Mouse (Mus musculus) spleen, adult 2 months (tissue): ENCODE measurements around the gene Pold1. TPM values are rescaled to one million over a fixed set of nuclear protein-coding genes. Genes with fewer than 3 reads are reported as not detected.

Experiments used
- DNase-seq, 2 experiments: peaks; one replicate each; pipeline versions ENCODE4 v3.0.0 to v3.0.0-alpha.2; 2012 to 2021; ENCODE audit warnings: low spot score in 2 of 2, low read depth in 1 of 2
- H3K27ac ChIP-seq: fragments of 200-500 bp; 2 replicates; pipeline ENCODE4 v1.5.1; 2012; ENCODE audit warnings: low read length, inconsistent platforms; ENCODE audit not compliant: insufficient read depth
- H3K27me3 ChIP-seq: fragments of 200-500 bp; 2 replicates; pipeline ENCODE4 v1.6.1; 2012; ENCODE audit warnings: mild to moderate bottlenecking, moderate library complexity, low read length, inconsistent platforms; ENCODE audit not compliant: control insufficient read depth, insufficient read depth
- H3K36me3 ChIP-seq: fragments of 200-500 bp; 2 replicates; pipeline ENCODE4 v1.6.1; 2012; ENCODE audit warnings: mild to moderate bottlenecking, low read length, inconsistent platforms; ENCODE audit not compliant: control insufficient read depth, insufficient read depth
- H3K4me1 ChIP-seq: fragments of 200-500 bp; 2 replicates; pipeline ENCODE4 v1.6.1; 2011; ENCODE audit warnings: inconsistent platforms; ENCODE audit not compliant: control insufficient read depth, insufficient read depth, insufficient read length
- H3K4me3 ChIP-seq: fragments of 200-500 bp; 2 replicates; pipeline ENCODE4 v1.5.1; 2011; ENCODE audit warnings: mild to moderate bottlenecking, inconsistent platforms; ENCODE audit not compliant: insufficient read depth, insufficient read length; ENCODE audit errors: extremely low read depth
- CTCF ChIP-seq: fragments of 200-500 bp; IDR thresholded peaks from 2 replicates; pipeline ENCODE4 v1.5.1; 2011; ENCODE audit warnings: mild to moderate bottlenecking, inconsistent platforms; ENCODE audit not compliant: insufficient read depth, insufficient read length, insufficient replicate concordance; ENCODE audit errors: extremely low read depth
- POLR2A ChIP-seq: fragments of 200-500 bp; IDR thresholded peaks from 2 replicates; pipeline ENCODE4 v1.6.1; 2011; ENCODE audit warnings: low read depth, low read length, inconsistent platforms
- WGBS: fragments of 180-500 bp; shearing (Covaris S2); methylation state at CpG from one replicate; pipeline ENCODE4 v1.1.7; 2018; 5-methylcytosine and 5-hydroxymethylcytosine counted together
- polyA plus RNA-seq: library from polyadenylated mRNA; depleted of rRNA; stranded (reverse); fragments of >200 nt; gene quantifications from 2 replicates; pipeline ENCODE4 v1.2.3, GENCODE M21; 2012

Gene Pold1
- polyA plus RNA-seq, 1 experiment, result 118 TPM

DNA sequence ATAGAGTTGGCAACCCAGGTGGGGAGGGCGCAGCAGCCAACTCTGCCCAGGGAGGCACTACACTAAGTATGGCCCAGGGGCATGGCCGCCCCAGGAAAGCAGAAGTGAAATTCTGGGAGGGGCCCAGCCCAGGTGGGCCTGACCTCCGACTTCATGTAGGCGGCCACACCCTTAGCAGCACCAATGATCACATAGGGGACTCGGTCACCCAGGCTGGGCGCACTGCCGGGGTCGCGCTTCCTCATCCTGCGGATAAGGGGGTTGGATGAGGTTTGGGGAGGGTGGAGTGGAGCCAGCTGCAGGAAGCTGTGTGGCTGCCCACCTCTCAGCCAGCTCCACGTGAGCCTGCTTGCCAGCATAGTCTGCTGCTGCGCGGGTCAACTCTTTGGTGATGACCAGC lies 14.4 kb downstream of the Pold1 start:
- 26% methylated on average over 13 of the region's 13 CpGs for WGBS
- peak overlapping the region; percentile 96 for H3K27ac ChIP-seq
- H3K4me3 ChIP-seq, result peak overlapping the region; percentile 54; the same call in 1 of the 2 replicates

DNA sequence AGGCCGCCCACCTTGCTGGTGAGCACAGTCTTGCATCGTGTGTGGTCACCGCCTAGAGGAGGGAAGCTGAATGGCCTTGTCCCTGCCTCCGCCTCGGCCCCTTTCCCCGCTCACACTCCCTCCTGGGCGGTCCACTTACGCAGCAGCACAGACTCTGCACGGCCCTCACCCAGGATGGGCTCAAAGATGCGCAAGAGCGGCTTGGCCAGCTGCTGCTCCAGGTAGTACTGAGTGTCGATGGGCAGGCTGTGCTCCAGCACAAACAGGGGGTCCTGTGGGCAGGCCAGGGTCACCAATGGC lies 15.0 kb downstream of the Pold1 start:
- WGBS, result 68% methylated on average over 12 of the region's 12 CpGs
- Histone ChIP-seq H3K36me3 (peaks cover 31% of the 10 kb centered on the region), H3K4me1 (peaks cover 37% of the 10 kb centered on the region; the same call in 1 of the 2 replicates), H3K27me3 (no peaks in the 10 kb centered on the region), H3K4me3 (peak overlapping the region; percentile 54; the same call in 1 of the 2 replicates), H3K27ac (peak overlapping the region; percentile 96)
- peak in 1 of 2 experiments; percentile 35 for DNase-seq
- TF ChIP-seq CTCF, result no peak
- no peak for TF ChIP-seq POLR2A

More for the DNA sequence above, 14.4 kb downstream of the Pold1 start:
- Histone ChIP-seq H3K4me1 (peaks cover 32% of the 10 kb centered on the region; the same call in 1 of the 2 replicates), H3K27me3 (no peaks in the 10 kb centered on the region), H3K36me3 (peaks cover 32% of the 10 kb centered on the region)
- DNase-seq, result peak; percentile 75 to 88
- TF ChIP-seq POLR2A (peak; percentile 19; the same call in 1 of the 2 replicates), CTCF (no peak)

DNA sequence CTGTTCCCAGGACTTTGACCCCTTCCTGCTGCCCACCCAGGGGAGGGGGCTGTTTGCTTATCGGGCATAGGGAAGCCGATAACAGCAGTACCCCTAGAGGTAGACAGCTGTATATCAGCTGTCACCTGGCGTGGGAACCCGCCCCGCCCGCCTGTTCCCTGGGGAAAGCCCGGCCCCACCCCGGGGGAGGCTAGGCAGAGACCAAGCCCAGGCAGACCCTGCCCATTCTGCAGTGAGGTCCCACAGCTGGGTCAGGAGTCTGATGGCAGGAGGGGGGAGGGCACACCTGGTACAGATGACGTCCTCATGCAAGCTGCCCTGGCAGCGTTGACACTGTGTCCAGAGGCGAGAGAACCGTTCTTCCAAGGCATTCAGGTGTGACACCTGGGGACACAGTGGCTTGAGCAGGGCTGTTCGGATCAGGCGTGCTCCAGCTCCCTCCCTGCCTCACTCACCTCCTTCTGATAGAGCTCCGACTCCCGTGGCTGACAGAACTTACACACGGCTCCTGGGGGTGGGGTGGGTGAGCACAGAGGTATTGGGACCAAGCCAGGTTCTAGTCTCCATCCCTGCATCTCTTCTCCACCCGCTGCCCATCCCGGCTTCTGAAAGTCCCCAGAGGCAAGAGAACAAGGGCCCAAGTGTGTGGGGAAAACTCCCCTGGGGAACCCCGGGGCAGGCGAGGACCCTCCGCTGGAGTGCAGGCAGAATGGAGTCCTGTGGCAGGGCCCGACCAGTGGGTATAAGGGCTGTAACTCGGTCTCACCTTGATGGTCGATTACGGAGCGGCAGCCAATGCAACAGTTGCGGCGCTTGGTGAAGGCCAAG lies 15.5 kb downstream of the Pold1 start:
- TF ChIP-seq POLR2A (peak; percentile 7; the same call in 1 of the 2 replicates), CTCF (no peak)
- Histone ChIP-seq H3K4me1 (peaks cover 41% of the 10 kb centered on the region; the same call in 1 of the 2 replicates), H3K36me3 (peaks cover 30% of the 10 kb centered on the region), H3K27ac (peak overlapping the region; percentile 96), H3K27me3 (no peaks in the 10 kb centered on the region), H3K4me3 (peak overlapping the region; percentile 54; the same call in 1 of the 2 replicates)
- peak in 1 of 2 experiments; percentile 73 for DNase-seq
- 60% methylated on average over 29 of the region's 29 CpGs for WGBS

DNA sequence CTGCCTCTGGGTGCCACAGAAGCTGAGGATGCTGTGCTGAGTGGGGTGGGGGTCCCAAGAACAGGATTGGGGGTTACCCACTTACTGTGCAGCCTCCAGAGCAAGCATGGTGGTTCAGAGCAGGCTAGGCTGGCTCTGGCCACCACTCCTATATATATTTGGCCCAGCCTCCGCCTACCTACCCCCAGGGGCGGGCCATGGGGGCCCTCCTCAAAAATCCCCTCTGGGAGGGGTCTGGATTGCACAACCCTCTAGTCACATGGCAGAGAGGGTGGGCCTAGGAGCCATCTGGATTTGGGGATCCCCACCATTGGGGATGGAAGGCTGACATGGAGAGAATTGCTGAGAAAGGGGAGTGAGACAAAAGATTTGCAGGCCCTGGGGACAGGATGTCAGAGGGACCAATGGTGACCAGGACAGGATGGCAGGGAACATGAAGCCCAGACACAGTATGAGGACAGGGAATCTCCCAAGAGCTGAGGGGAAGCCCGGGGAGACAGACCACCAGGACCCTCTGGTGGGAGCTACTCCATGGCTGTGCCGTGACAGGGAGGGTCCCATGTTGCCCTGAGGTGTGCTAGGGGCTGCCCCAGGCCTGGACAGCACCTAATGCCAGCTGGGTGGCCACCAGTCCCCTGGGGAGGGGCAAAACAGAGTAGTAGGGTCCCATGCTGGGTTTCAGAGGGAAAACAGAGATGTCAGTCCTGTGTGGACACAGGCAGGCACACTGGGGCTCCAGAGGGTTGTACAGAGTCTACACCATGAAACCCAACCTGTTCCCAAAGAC lies 16.5 kb downstream of the Pold1 start, which contains the start of gene Spib:
Gene Spib (minus strand): TSS at position 126 of the 787 bp plus-strand sequence.
- peaks cover 20% of the 10 kb centered on the region for H3K36me3 ChIP-seq
- WGBS, result 43% methylated on average over 4 of the region's 4 CpGs
- no peaks in the 10 kb centered on the region for H3K27me3 ChIP-seq
- peak; percentile 87 for TF ChIP-seq POLR2A
- TF ChIP-seq CTCF, result no peak
- H3K4me1 ChIP-seq, result peaks cover 43% of the 10 kb centered on the region; the same call in 1 of the 2 replicates
- DNase-seq, result peak in 1 of 2 experiments; percentile 72
- peak within 1 kb of the TSS; percentile 96 for H3K27ac ChIP-seq
- H3K4me3 ChIP-seq, result peak within 1 kb of the TSS; percentile 64

DNA sequence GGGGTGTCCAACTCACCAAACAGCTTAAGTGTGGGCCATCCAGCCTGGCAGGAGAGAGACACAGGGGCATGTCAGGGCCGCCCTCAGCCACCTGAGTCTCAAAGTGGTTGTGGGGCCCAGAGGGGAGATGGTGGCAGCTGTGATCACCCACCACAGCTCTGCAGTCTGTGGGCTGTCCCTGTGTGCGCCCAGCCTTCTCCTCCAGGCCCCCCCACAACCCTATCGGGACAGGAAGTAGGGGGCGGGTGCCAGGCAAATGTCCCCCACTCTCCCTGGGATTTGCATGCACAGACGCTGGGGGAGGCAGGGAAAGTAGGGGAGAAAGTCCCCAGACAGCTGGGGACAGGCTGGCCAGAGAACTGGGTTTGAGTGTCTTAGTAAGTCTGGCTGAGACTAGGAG lies 17.4 kb downstream of the Pold1 start:
- H3K27ac ChIP-seq, result peak overlapping the region; percentile 96
- peaks cover 45% of the 10 kb centered on the region; the same call in 1 of the 2 replicates for H3K4me1 ChIP-seq
- 10% methylated on average over 5 of the region's 5 CpGs for WGBS
- DNase-seq, result peak in 1 of 2 experiments; percentile 79
- H3K4me3 ChIP-seq, result peak overlapping the region; percentile 64
- peaks cover 24% of the 10 kb centered on the region for H3K36me3 ChIP-seq
- peak; percentile 80 for TF ChIP-seq POLR2A
- no peak for TF ChIP-seq CTCF
- H3K27me3 ChIP-seq, result no peaks in the 10 kb centered on the region

DNA sequence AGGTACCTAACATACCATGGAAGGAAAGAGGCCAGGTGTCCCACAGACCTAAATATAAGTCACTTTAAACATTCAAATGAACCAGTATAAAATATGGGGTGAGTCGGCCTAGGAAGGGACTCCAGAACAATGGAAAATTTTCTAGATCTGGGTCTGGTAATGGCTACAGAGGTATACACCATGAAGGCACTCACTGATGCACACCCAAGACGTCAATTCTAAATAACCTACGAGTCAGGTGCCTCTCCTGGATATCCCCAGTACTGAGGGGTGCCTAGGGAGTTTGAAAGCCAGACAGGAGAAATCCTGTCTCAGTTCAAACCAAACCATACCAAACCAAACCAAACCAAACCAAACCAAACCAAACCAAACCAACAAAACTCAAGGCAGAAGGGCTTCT lies 18.1 kb downstream of the Pold1 start:
- 42% methylated on average over 3 of the region's 3 CpGs for WGBS

More for the DNA sequence above, 18.1 kb downstream of the Pold1 start:
- peaks cover 45% of the 10 kb centered on the region; the same call in 1 of the 2 replicates for H3K4me1 ChIP-seq
- DNase-seq, result no peak
- peak overlapping the region; percentile 96 for H3K27ac ChIP-seq
- H3K4me3 ChIP-seq, result peak overlapping the region; percentile 64
- peaks cover 24% of the 10 kb centered on the region for H3K36me3 ChIP-seq
- TF ChIP-seq CTCF (no peak), POLR2A (no peak)
- H3K27me3 ChIP-seq, result no peaks in the 10 kb centered on the region
